Mouse (Mus musculus) midbrain, embryonic 15.5 days (tissue): ENCODE measurements around the gene Phf21a. TPM values are rescaled to one million over a fixed set of nuclear protein-coding genes. Genes with fewer than 3 reads are reported as not detected.
"Not testable (repeated sequence)": the region's sequence is repeated elsewhere in the genome, so short reads cannot be mapped to it uniquely, and the experiment has no call there.

Experiments used
- ATAC-seq: fragments of 200-750 bp; cut with Nextera tagmentation; replicated peaks from 2 replicates; pipeline ENCODE4 v1.8.0; 2017; ENCODE audit warnings: moderate TSS enrichment
- H3K27ac ChIP-seq: fragments of 300-500 bp; sonication (generic); 2 replicates; pipeline ENCODE4 v1.5.1; 2015; ENCODE audit warnings: mild to moderate bottlenecking, inconsistent platforms
- H3K27me3 ChIP-seq: fragments of 300-500 bp; sonication (generic); replicated peaks from 2 replicates; pipeline ENCODE4 v1.6.1; 2015; ENCODE audit warnings: inconsistent platforms
- H3K36me3 ChIP-seq: fragments of 300-500 bp; sonication (generic); replicated peaks from 2 replicates; pipeline ENCODE4 v1.6.1; 2015; ENCODE audit warnings: inconsistent platforms
- H3K4me1 ChIP-seq: fragments of 300-500 bp; sonication (generic); 2 replicates; pipeline ENCODE4 v1.6.1; 2015; ENCODE audit warnings: inconsistent platforms
- H3K4me2 ChIP-seq: fragments of 300-500 bp; sonication (generic); 2 replicates; pipeline ENCODE4 v1.6.1; 2015; ENCODE audit warnings: inconsistent platforms, mild to moderate bottlenecking, moderate library complexity
- H3K4me3 ChIP-seq: fragments of 300-500 bp; sonication (generic); 2 replicates; pipeline ENCODE4 v1.5.1; 2015; ENCODE audit warnings: mild to moderate bottlenecking, inconsistent platforms
- H3K9ac ChIP-seq: fragments of 300-500 bp; sonication (generic); 2 replicates; pipeline ENCODE4 v1.6.1; 2015; ENCODE audit warnings: mild to moderate bottlenecking, inconsistent platforms
- H3K9me3 ChIP-seq: fragments of 300-500 bp; sonication (generic); 2 replicates; pipeline ENCODE4 v1.6.1; 2016; ENCODE audit warnings: inconsistent platforms
- WGBS: fragments of 180-500 bp; shearing (Covaris S2); methylation state at CpG from one replicate; pipeline ENCODE4 v1.1.7; 2015; ENCODE audit warnings: mixed read lengths; 5-methylcytosine and 5-hydroxymethylcytosine counted together
- polyA plus RNA-seq: library from polyadenylated mRNA; unstranded; fragments of >200 nt; fragmentation: Nextera tagmentation; extraction: Ambion mirVana; gene quantifications from 2 replicates; pipeline ENCODE4 v1.2.1, GENCODE M21; 2015

The Phf21a gene
- polyA plus RNA-seq, 1 experiment from 2014 or later = 40.4 TPM

DNA sequence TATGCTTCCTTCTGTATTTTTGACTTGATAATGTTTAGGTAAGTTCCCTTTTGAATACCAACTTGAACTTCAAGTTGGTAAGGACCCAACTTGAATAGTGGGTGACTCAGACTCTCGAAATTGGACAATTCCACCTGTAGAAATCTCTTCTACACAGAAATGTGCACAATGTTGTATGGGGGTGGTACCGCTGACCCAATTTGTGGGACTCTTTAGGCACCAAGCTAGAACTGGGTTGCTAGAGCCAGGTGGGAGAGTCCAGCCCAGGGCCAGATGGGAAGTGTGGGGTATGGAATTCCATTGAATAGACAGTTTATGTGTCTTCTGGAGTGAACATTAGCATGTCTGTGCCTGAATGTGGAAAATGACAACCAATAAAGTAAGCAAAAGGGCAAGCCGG, 302.6 kb downstream of the Phf21a start:
- no peaks in the 10 kb centered on the region for H3K36me3 ChIP-seq

GRCm38 (mm10) chr2:92397436-92397835, 304.5 kb downstream of the Phf21a start:
- Histone ChIP-seq H3K9me3 (no peaks in the 10 kb centered on the region), H3K27ac (no peak overlapping the region), H3K4me3 (no peak overlapping the region), H3K9ac (0 out of 2 replicates have a peak overlapping the region, but pooled peaks have one; percentile 12), H3K4me1 (peaks cover 41% of the 10 kb centered on the region), H3K36me3 (no peaks in the 10 kb centered on the region), H3K4me2 (no peak overlapping the region), H3K27me3 (no peaks in the 10 kb centered on the region)
- ATAC-seq = no peak
- WGBS = 85% methylated on average over 1 of the region's 1 CpGs

More for the DNA sequence above, 302.6 kb downstream of the Phf21a start:
- 92% methylated on average over 3 of the region's 3 CpGs for WGBS
- H3K27me3 ChIP-seq = no peaks in the 10 kb centered on the region
- H3K9ac ChIP-seq = no peak overlapping the region
- no peaks in the 10 kb centered on the region for H3K9me3 ChIP-seq
- H3K4me1 ChIP-seq = peaks cover 55% of the 10 kb centered on the region
- H3K4me3 ChIP-seq = no peak overlapping the region
- no peak overlapping the region for H3K4me2 ChIP-seq
- H3K27ac ChIP-seq = no peak overlapping the region
- no peak for ATAC-seq

- Histone ChIP-seq H3K4me2 (peak overlapping the region; percentile 67), H3K4me3 (peak overlapping the region; percentile 83), H3K27ac (0 out of 2 replicates have a peak overlapping the region, but pooled peaks have one; percentile 50), H3K9ac (peak overlapping the region; percentile 95; the same call in 1 of the 2 replicates), H3K4me1 (peaks cover 30% of the 10 kb centered on the region)
- 34% methylated on average over 4 of the region's 4 CpGs for WGBS
- H3K36me3 ChIP-seq, H3K9me3 ChIP-seq, ATAC-seq, H3K27me3 ChIP-seq: not testable (repeated sequence)
Observed at GRCm38 (mm10) chr2:92399877-92400276, 307.0 kb downstream of the Phf21a start.

DNA sequence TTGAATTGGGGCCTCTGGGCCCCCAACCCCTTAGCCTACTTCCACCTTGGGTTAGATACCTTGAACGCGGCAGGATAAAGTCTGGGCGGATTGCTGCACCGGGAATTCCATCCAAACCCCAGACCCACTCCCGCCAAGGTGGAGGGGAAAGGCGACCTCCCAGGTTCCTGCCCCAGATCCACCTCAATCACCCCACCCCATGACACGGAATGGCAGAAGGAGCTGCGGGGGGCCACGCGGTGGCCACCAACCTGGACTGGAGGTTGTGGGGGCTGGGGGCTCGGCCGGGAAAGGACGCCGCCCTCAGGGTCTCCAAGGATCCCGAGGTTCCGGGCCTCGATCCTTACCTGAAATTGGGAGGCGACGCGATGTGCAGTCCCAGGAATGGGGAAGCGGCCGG, 307.8 kb downstream of the Phf21a start:
- peak overlapping the region; percentile 67 for H3K4me2 ChIP-seq
- peak overlapping the region; percentile 83 for H3K4me3 ChIP-seq
- peak overlapping the region; percentile 82 for H3K27ac ChIP-seq
- no peaks in the 10 kb centered on the region for H3K27me3 ChIP-seq
- no peaks in the 10 kb centered on the region for H3K9me3 ChIP-seq
- 2% methylated on average over 20 of the region's 22 CpGs for WGBS
- peak; percentile 19 for ATAC-seq
- peaks cover 12% of the 10 kb centered on the region; the same call in 1 of the 2 replicates for H3K36me3 ChIP-seq
- H3K9ac ChIP-seq = peak overlapping the region; percentile 95
- peaks cover 30% of the 10 kb centered on the region for H3K4me1 ChIP-seq

GRCm38 (mm10) chr2:92401091-92401561, 308.2 kb downstream of the Phf21a start, which contains the start of gene Mapk8ip1:
TSS of gene Mapk8ip1 (minus strand) at chr2:92401263.
- Histone ChIP-seq H3K4me1 (peaks cover 30% of the 10 kb centered on the region), H3K9me3 (no peaks in the 10 kb centered on the region), H3K9ac (peak within 1 kb of the TSS; percentile 95), H3K27ac (peak within 1 kb of the TSS; percentile 82), H3K36me3 (peaks cover 15% of the 10 kb centered on the region; the same call in 1 of the 2 replicates), H3K4me3 (peak within 1 kb of the TSS; percentile 83), H3K4me2 (peak within 1 kb of the TSS; percentile 67), H3K27me3 (no peaks in the 10 kb centered on the region)
- 1% methylated on average over 37 of the region's 59 CpGs for WGBS
- peak; percentile 63 for ATAC-seq

- ATAC-seq = no peak
- Histone ChIP-seq H3K4me2 (no peak overlapping the region), H3K27ac (no peak overlapping the region), H3K9me3 (no peaks in the 10 kb centered on the region), H3K36me3 (peaks cover 17% of the 10 kb centered on the region; the same call in 1 of the 2 replicates), H3K27me3 (no peaks in the 10 kb centered on the region), H3K4me1 (peaks cover 26% of the 10 kb centered on the region), H3K9ac (no peak overlapping the region), H3K4me3 (no peak overlapping the region)
- WGBS = 71% methylated on average over 4 of the region's 4 CpGs
Observed at GRCm38 (mm10) chr2:92402591-92403326, 309.8 kb downstream of the Phf21a start.

DNA sequence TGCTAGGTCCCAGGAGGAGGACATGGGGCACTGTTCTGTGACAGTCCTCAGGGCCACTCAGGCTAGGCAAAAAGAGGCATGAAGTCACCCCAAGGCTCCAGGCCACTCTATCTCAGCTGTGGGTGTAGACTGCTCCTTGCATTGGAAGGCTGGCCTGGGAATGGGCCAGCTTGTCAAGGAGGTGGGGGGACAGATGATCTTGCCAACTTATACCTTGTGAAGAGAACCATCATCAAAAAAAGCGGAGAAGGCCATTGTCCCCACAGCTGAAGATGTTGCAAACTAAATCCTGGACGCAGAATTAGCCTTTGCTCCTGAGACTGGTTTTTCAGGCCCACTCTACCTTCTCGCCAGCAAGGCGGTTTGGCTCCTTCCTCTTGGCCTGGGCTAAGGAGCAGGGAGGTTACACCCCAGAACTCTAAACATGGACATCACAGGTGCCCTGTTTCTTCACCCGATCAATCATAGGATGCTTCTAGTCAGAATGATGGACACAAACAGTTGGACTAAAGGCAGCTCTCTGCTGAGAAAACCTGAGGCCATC, 310.9 kb downstream of the Phf21a start:
- Histone ChIP-seq H3K27me3 (no peaks in the 10 kb centered on the region), H3K4me3 (no peak overlapping the region), H3K4me2 (no peak overlapping the region), H3K9ac (no peak overlapping the region), H3K27ac (no peak overlapping the region), H3K9me3 (no peaks in the 10 kb centered on the region), H3K4me1 (peaks cover 17% of the 10 kb centered on the region), H3K36me3 (peaks cover 26% of the 10 kb centered on the region; the same call in 1 of the 2 replicates)
- 96% methylated on average over 5 of the region's 5 CpGs for WGBS
- ATAC-seq = no peak

DNA sequence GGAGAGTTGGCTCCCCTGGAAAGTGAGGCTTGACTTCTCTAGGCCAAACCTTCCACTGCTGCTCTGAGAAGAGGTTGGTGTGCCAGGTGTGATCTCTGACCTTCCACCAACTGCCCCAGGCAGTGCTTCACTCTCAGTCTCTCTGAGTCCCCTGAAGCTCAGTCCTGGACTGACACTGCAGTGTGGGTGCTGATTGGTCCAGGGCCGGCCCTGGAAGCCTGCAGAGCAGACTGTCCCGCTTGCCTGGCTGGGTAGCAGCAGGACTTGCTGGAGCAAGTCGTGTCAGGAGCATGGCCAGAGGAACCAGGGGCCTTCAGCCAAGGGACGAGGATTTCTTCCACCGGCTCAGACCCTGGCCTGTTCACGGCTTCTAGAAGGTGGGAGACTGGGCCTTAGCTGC, 311.8 kb downstream of the Phf21a start:
- no peak overlapping the region for H3K4me2 ChIP-seq
- H3K9ac ChIP-seq = no peak overlapping the region
- whole genome bisulfite sequencing = 90% methylated on average over 6 of the region's 6 CpGs
- no peak overlapping the region for H3K27ac ChIP-seq
- no peak overlapping the region for H3K4me3 ChIP-seq
- ATAC-seq = no peak
- H3K9me3 ChIP-seq = no peaks in the 10 kb centered on the region
- peaks cover 35% of the 10 kb centered on the region for H3K36me3 ChIP-seq
- no peaks in the 10 kb centered on the region for H3K27me3 ChIP-seq
- H3K4me1 ChIP-seq = peaks cover 8% of the 10 kb centered on the region

DNA sequence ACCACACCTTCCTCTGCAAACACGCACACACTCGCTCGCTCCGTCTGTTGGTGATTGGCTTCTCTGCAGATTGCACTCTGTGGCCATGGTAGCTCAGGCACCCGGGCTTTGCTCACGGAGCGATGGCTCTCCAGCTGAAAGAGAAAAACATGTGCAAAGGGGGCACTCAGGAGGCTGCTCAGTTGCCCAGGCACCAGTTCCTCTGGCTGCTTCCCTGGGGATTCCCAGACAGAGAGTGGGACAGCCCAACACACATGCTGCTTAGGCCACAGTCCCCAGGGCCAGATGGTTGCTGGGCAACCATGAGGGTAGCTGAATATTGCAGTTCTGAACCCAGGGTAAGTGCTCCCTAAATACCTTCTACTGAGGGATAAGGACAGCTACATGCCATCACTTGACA, 312.8 kb downstream of the Phf21a start:
- ATAC-seq = no peak
- Histone ChIP-seq H3K9me3 (no peaks in the 10 kb centered on the region), H3K4me3 (no peak overlapping the region), H3K4me2 (no peak overlapping the region), H3K4me1 (peaks cover 5% of the 10 kb centered on the region), H3K27ac (0 out of 2 replicates have a peak overlapping the region, but pooled peaks have one; percentile 20), H3K27me3 (no peaks in the 10 kb centered on the region), H3K9ac (no peak overlapping the region), H3K36me3 (peaks cover 42% of the 10 kb centered on the region)
- 69% methylated on average over 7 of the region's 7 CpGs for WGBS

DNA sequence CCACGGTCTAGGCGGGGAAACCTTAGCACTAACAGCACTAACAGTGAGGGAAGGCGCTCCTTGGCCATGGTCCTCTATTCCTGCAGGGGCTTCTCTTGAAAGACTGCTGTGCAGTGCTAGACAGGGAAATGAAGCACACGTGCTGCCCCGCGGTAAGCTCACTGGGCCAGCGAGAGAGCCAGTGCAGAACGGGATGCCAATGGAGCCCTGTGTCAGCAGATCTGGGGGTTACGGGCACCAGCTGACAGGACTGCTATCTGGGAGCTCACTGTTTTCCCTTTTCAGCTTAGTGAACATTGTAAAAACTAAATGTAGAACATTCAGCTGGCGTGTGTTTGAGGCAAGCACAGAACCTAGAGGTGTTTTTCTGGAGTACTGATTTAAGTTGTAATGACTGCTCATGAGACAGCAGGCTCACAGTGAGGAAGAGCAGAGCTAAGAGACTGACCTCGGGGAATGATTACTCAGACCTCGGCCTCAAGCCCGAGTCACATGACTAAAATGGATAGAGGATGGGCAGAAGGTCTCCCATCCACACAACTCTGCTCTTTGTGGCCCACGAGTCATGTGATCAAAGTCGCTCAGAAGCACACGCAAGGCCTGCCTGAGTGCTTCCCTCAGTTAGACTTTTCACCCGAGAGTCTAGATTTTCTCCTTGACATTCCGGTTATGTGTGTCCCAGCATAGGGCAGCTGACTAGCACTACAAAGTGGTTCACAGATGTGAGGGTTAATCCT, 315.6 kb downstream of the Phf21a start:
- H3K4me3 ChIP-seq = no peak overlapping the region
- H3K9ac ChIP-seq = no peak overlapping the region
- H3K27ac ChIP-seq = no peak overlapping the region
- no peaks in the 10 kb centered on the region for H3K9me3 ChIP-seq
- no peak overlapping the region for H3K4me2 ChIP-seq
- no peaks in the 10 kb centered on the region for H3K27me3 ChIP-seq
- 90% methylated on average over 18 of the region's 18 CpGs for WGBS
- ATAC-seq = no peak
- H3K36me3 ChIP-seq = peaks cover 68% of the 10 kb centered on the region
- H3K4me1 ChIP-seq = no peaks in the 10 kb centered on the region

DNA sequence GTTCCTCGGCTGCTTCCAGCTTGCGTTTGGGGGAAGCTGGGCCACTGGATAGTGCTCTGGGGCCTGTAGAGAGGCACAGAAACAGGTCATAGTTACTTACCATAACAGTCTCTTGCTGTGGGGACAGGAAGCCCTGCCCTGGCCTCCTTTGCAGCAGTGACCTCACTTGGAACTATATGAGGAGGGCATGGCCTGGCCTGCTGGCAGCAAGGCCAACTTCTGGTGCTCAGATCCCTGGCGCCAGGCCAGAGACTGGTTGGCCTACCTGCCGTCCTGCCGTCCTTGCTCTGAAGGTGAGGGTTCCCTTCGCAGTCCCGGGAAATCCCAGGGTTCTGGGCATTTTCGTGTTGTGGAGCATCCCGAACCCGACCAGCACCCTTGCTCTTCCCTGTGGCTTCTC, 318.8 kb downstream of the Phf21a start:
- Histone ChIP-seq H3K4me2 (no peak overlapping the region), H3K27me3 (no peaks in the 10 kb centered on the region), H3K27ac (no peak overlapping the region), H3K9me3 (no peaks in the 10 kb centered on the region), H3K4me1 (no peaks in the 10 kb centered on the region), H3K9ac (no peak overlapping the region), H3K4me3 (no peak overlapping the region), H3K36me3 (peaks cover 70% of the 10 kb centered on the region)
- WGBS = 94% methylated on average over 10 of the region's 10 CpGs
- no peak for ATAC-seq
